Mouse (Mus musculus): ENCODE measurements around the gene Gcnt7. TPM values are rescaled to one million over a fixed set of nuclear protein-coding genes. Genes with fewer than 3 reads are reported as not detected.

Gcnt7 gene
- not detected in 2 replicates for total RNA-seq (2023)

DNA sequence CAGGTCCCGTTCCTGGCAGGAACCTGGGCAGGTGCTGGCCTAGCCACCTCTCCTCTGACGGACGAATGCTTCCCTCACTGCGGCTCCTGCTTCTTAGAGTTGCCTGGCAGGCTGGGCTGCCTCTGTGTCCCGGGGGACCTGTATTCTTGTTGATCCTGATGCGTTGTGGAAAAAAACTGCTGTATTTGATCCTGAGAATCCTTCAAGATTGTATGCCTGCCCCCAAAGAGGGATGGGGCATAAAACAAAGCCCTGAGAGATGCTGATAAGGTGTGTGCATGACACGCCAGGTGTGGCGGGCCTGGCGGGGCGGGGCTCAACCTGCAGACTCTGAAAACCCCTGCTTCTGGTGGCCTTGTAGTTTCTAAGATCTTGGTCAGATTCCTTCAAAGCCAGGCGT lies at the start of gene Gcnt7:
Gene Gcnt7 (minus strand): TSS at position 101 of the 400 bp plus-strand sequence.

DNA sequence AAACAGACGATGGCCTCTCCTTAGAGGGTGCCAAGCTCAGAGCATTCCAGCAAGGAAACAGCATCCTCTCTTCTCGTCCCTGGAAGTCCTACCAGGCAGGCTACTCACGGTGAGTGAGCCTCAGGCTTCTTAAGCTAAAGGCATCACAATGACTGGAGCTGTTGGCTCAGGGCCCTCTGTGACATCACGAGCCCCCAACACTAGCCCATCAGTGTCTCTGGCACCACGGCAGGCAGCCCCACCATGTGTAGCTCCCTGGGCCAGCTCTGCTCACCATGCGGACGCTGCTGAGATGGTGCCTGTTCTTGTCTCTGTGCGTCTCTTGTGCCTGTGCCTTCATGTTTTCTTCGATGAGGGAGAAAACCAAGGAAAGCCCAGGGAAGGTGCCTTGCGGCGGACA lies 13.9 kb upstream of the Gcnt7 start, which contains the start of gene Fam209:
Gene Fam209 (plus strand): TSS at position 203 of the 400 bp plus-strand sequence.

DNA sequence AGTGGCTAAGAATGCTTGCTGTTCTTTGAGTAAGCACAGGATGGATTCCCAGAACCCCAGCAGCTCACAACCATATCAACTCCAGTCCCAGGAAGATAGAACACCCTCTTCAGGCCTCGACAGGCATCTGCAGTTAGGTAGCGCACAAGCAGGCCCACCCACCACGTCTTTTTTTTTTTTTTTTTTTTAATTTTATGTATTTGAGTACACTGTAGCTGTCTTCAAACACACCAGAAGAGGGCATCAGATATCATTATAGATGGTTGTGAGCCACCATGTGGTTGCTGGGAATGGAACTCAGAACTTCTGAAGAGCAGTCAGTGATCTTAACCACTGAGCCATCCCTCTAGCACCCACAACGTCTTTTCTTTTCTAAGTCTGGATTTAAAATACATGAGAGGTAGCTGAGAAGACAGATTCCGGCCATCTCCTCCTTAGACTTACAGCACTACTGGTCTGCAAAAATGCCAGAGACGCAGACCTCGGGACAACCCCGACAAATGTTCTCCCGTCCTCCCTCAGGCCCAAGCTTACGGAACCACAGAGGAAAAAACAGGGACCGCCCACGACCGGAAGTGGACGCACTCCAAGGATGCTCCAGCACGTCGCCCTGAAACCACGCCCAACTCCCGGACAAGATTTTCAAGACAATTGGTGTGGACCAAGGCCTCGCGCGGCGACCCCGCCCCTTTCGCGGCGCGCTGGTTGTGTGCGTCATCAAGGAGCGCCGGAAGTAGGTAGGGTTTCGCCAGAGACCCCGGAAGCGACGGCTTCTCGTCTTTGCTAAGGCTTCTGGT lies 18.4 kb downstream of the Gcnt7 start, which contains the start of gene Rtf2:
Gene Rtf2 (plus strand): TSS at position 714 of the 797 bp plus-strand sequence.

Other genes with a start within 250 kb of the Gcnt7 start
- not detected in 2 replicates for gene Mc3r, start 210.1 kb downstream of the Gcnt7 start, total RNA-seq (2023)
- gene Fam210b, start 113.0 kb downstream of the Gcnt7 start, total RNA-seq (2023) = 2.5 and 2.8 TPM in 2 replicates
- 41.4 and 50.5 TPM in 2 replicates for gene Aurka, start 88.1 kb downstream of the Gcnt7 start, total RNA-seq (2023)
- 22.7 and 30.9 TPM in 2 replicates for gene Cstf1, start 87.9 kb downstream of the Gcnt7 start, total RNA-seq (2023)
- gene Cass4, start 64.8 kb downstream of the Gcnt7 start, total RNA-seq (2023) = 84.2 and 122 TPM in 2 replicates
- 177 and 218 TPM in 2 replicates for gene Rtf2, start 18.0 kb downstream of the Gcnt7 start, total RNA-seq (2023)
- 18.4 and 21.0 TPM in 2 replicates for gene Fam209, start 13.9 kb upstream of the Gcnt7 start, total RNA-seq (2023)
- gene Tfap2c, start 91.0 kb upstream of the Gcnt7 start, total RNA-seq (2023) = not detected in 2 replicates

All from neutrophil, adult 65 days (primary cell).